Mouse (Mus musculus) heart, adult 2 months (tissue): ENCODE results near the gene Neurl1b.

Experiments
- CTCF ChIP-seq: fragments of 200-600 bp; IDR thresholded peaks from 2 replicates; pipeline ENCODE4 v1.8.1; 2022; ENCODE audit warnings: antibody characterized with exemption, mild to moderate bottlenecking, moderate library complexity
- EP300 ChIP-seq: fragments of 200-500 bp; IDR thresholded peaks from 2 replicates; pipeline ENCODE4 v1.6.1; 2011; ENCODE audit warnings: low read depth, low read length, control low read depth; ENCODE audit not compliant: insufficient read depth
- POLR2A ChIP-seq: fragments of 200-500 bp; IDR thresholded peaks from 2 replicates; pipeline ENCODE4 v1.6.1; 2011; ENCODE audit warnings: mild to moderate bottlenecking, low read depth, low read length, control low read depth; ENCODE audit not compliant: insufficient read depth

DNA sequence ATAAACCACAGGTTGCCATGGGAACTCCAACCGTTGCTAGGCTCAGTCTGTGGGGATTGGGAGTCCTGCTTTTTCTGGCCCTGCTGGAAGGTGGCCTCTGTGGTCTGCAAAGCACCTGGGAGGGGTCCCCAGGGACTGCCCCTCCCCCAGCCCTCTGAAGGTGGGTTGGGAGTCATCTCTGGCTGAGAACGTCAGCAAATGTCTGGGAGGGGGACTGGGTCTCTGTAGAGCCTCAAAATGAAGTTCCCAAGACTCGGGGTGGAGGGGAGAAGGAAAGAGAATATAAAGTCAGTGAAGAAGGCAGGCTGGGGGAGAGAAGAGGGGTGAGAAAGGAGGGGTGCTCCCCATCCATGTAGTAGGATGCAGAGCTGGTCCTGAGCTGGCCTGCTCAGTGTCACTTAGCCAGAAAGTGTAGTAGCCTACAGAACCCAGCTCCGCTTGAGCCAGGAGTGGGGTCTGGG lies 33.6 kb upstream of the Neurl1b start:
- TF ChIP-seq POLR2A (no peak), CTCF (no peak), EP300 (no peak)
